Mouse (Mus musculus) ES-Bruce4 (cell line): ENCODE measurements at regions not wholly inside any gene's neighbourhood (a gene's known extent, or its start where the extent isn't known, plus 50 kb on each side); places are given as distances from the start of the nearest gene placed in this dataset.

ENCODE experiments used
- CTCF ChIP-seq: IDR thresholded peaks from one replicate; pipeline ENCODE4 v1.8.1; 2011; ENCODE audit warnings: low read depth, low read length
- EP300 ChIP-seq: IDR thresholded peaks from 2 replicates; pipeline ENCODE4 v1.6.1; 2011; ENCODE audit warnings: low read depth, low read length; ENCODE audit not compliant: insufficient read depth
- POLR2A ChIP-seq: IDR thresholded peaks from one replicate; pipeline ENCODE4 v1.8.1; 2011; ENCODE audit warnings: low read length; ENCODE audit not compliant: insufficient read depth

GRCm38 (mm10) chr14:68935303-68935662 is 358.8 kb downstream of the Synb start:
- no peak for TF ChIP-seq POLR2A
- TF ChIP-seq CTCF: no peak
- TF ChIP-seq EP300: no peak
